Mouse (Mus musculus) brain, adult 2 months (tissue): ENCODE measurements at regions not wholly inside any gene's neighbourhood (a gene's known extent, or its start where the extent isn't known, plus 50 kb on each side); places are given as distances from the start of the nearest gene placed in this dataset.
A peak's percentile ranks its signal among the peaks of the same experiment; 100 is the strongest.

Experiments used
- DNase-seq: peaks from one replicate; pipeline ENCODE4 v3.0.0; 2011; ENCODE audit warnings: low read depth, low spot score

DNA sequence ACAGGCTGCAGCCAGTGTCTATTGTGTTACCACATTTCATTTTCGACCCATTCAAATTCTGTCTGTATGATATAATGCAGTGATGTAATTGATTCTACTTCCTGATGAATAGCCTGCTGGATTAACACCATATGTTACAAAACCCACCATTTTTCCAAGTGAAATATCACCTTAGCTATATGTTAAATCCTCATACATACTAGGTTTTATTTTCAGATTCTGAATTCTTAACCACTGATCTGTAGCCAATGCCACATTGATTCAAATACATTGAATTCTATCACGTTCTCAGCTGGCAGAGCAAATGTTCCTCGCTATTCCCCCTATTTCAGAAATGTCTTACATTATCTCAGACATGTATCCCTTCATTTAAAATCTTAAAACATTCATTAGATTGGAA is 60.4 kb upstream of the Prdx6b start:
- DNase-seq, result peak; percentile 35

DNA sequence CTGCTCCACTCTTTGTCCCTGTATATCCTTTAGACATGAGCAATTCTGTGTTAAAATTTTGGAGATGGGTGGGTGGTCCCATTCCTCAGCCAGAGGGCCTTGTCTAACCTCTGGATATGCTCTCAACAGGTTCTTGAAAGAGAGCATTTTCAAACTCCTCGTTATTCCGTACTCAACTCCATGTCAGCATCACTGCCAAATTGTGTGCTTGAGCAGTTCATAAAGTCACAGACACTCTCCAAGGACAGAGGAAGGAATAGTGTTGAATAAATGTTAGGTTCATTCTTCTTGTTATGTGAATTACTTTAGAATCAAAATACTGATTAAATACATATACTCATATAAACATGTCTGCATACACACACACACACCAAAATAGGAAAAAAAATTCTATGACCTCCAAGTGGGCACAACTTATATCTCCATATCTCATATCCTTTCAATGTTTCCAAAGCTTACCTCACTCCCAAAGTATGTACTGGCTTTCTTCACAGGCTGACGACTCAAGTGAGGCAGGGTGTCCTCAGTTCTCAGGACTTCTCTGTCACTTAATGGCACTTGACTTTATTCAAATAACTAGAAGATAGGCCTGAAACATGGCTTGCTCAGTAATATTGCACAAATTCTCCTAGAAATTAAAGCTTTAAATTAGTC is 75.9 kb upstream of the Pde1a start:
- DNase-seq, result no peak

DNA sequence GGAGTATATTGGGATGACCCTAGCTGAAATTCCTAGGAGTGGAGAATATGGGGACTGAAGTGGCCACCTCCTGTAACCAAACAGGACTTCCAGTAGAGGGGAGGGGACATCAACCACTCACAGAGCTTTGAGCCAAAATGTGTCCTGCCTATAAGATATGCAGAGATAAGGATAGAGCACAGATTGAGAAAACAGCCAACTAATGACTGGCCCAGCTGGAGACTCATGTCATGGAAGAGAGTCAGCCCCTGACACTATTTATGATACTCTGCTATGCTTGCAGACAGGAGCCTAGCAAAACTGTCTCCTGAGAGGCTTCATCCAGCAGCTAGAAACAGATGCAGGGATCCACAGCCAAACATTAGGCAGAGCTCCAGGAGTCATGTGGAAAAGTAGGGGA is 74.2 kb upstream of the Pde1a start:
- DNase-seq, result no peak

DNA sequence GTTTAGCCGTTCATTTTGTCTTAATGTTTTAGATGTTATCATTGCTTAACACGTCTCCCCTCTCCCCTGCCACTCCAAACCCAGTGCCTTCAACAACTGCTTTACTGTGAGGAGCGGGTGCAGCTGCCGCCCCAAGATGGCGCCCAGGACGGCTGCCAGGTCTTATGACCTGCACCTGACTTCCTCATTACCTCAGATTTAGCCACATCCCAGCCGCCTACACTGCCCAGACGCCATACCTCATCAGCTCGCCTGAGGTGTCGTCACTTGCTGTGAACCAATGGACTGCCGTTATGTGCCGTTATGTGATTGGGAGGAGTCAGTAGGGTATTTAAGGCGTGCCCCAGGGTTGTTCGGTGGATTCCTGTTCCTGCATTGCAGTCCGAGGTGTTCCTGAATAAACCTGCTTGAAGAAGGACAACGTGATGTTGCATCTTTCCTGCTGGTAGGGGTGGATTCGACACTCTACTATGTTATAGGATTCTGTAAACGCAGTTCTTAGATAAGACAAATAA is 66.7 kb upstream of the Pde1a start:
- no peak for DNase-seq

DNA sequence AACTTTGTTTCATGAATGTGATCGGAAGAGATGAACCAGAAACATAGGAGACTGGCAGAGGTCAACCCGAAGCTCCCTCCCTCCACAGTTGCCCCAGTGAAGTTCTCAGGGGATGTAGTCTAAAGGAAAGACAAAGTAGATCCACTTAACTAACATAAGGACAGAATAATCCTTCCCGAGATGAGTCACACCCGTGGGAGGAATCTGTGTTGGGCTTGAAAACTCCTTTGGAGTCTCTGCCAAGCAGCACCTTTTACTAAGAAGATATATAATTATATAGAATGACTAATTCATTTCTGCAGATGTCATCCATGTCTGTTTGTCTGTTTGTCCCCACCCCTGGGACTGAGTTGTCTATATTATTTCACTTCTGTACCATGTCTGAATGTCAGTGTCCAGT is 59.1 kb upstream of the Pde1a start:
- DNase-seq, result peak; percentile 92

DNA sequence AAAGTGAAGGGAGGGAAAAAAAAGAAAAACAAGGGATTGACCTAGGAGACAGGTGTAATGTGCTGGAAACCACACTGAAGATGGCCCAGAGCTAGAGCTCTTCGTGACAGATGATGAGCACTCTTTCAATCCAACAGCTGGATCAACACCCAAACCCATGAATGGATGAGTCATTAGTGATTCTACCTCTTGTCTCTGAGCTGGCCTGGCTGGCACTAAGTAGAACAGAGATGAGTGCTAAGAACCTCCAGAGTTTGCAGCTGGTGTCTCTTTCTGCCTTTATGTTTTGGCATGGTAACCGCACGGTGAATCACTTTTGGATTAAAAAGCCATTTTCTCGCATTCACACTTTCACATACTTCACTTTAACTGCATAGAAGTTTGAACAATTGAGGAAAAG is 57.6 kb upstream of the Pde1a start:
- DNase-seq, result peak; percentile 67
